Mouse (Mus musculus): ENCODE measurements at regions not wholly inside any gene's neighbourhood (a gene's known extent, or its start where the extent isn't known, plus 50 kb on each side); places are given as distances from the start of the nearest gene placed in this dataset.

- no peak for ATAC-seq (ENCODE audit: low FRiP score)
- H3K36me3 ChIP-seq: no peaks in the 10 kb centered on the region
- no peaks in the 10 kb centered on the region for H3K4me1 ChIP-seq
- no peak overlapping the region for H3K27ac ChIP-seq (replicated peaks)
- WGBS: 87% methylated on average over 5 of the region's 5 CpGs
- no peak overlapping the region for H3K4me3 ChIP-seq (replicated peaks)
- no peaks in the 10 kb centered on the region for H3K27me3 ChIP-seq (replicated peaks)
- H3K9ac ChIP-seq (replicated peaks): no peak overlapping the region
- H3K9me3 ChIP-seq (replicated peaks): no peaks in the 10 kb centered on the region
- H3K4me2 ChIP-seq: no peak overlapping the region
These were observed 157.8 kb upstream of the Dynlrb2 start for GRCm38 (mm10) chr8:116346990-116347389.

GRCm38 (mm10) chr8:116344590-116345222, 160.1 kb upstream of the Dynlrb2 start:
- ATAC-seq (ENCODE audit: low FRiP score): no peak
- H3K9me3 ChIP-seq (replicated peaks): no peaks in the 10 kb centered on the region
- WGBS: 84% methylated on average over 5 of the region's 5 CpGs
- H3K4me2 ChIP-seq: no peak overlapping the region
- no peaks in the 10 kb centered on the region for H3K4me1 ChIP-seq
- H3K9ac ChIP-seq (replicated peaks): no peak overlapping the region
- H3K36me3 ChIP-seq: no peaks in the 10 kb centered on the region
- no peak overlapping the region for H3K4me3 ChIP-seq (replicated peaks)
- H3K27me3 ChIP-seq (replicated peaks): no peaks in the 10 kb centered on the region
- H3K27ac ChIP-seq (replicated peaks): no peak overlapping the region

DNA sequence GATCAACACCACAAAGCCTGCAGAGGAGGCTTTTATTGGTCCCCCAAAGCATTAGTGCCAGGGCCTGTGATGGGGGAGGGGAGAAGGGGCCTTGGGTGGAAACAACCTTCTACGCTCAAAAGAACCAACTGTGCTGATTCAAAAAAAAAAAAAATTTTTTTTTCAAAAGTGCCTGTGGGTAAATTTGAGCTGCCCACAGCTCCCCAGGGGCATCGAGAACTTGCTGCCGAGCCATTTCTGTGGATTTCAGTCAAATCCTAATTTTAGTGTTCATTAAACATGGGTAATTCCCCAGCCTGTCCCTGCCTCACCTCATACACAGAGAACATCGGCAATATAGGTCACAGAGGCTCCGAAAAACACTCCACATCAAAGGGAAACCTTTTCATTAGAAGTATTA, 161.2 kb upstream of the Dynlrb2 start:
- no peak overlapping the region for H3K9ac ChIP-seq (replicated peaks)
- ATAC-seq (ENCODE audit: low FRiP score): no peak
- no peak overlapping the region for H3K27ac ChIP-seq (replicated peaks)
- 65% methylated on average over 5 of the region's 5 CpGs for WGBS
- no peaks in the 10 kb centered on the region for H3K36me3 ChIP-seq
- no peaks in the 10 kb centered on the region for H3K27me3 ChIP-seq (replicated peaks)
- H3K4me1 ChIP-seq: no peaks in the 10 kb centered on the region
- no peaks in the 10 kb centered on the region for H3K9me3 ChIP-seq (replicated peaks)
- H3K4me2 ChIP-seq: no peak overlapping the region
- no peak overlapping the region for H3K4me3 ChIP-seq (replicated peaks)

DNA sequence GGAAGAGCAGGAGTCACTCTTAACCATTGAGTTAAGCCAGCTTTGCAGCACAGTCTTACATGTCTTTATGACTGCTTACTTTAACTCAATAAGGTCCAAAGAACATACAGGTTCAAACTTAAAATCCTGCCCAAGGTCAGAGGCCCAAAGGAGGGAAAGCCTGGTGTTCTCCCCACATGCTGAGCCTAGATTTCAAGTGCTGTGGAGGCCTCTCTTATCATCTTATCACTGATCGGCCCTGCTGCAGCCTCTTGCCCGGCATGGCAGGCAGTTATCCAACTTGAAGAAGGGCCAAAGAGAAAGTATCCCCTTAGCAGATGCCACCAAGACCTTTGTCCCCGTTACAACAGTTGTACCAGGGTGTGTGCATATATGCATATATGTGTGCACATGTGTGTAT, 170.0 kb upstream of the Dynlrb2 start:
- Histone ChIP-seq H3K9me3 (replicated peaks) (no peaks in the 10 kb centered on the region), H3K27ac (replicated peaks) (no peak overlapping the region), H3K4me2 (no peak overlapping the region), H3K9ac (replicated peaks) (no peak overlapping the region), H3K36me3 (no peaks in the 10 kb centered on the region), H3K4me1 (no peaks in the 10 kb centered on the region), H3K4me3 (replicated peaks) (no peak overlapping the region), H3K27me3 (replicated peaks) (no peaks in the 10 kb centered on the region)
- no peak for ATAC-seq (ENCODE audit: low FRiP score)
- 87% methylated on average over 3 of the region's 3 CpGs for WGBS

DNA sequence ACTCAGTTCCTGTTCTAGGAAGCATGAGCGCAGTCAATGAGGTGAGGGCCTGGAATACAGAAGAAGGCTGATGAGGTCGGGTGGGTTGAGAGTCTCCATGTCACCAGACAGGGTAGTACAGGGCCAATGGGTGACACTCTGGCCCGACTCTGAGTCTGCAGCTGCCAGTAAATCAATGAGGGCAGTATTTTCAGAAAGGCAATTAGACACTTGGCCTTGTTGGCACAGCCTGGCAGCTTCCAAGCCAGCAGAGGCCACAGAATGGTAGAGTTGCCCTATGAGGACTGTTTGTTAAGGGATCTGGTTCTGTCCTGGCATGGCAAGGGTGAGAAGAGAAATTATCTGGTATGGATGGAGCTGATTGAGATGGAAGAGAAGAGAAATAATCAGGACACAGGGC, 170.7 kb upstream of the Dynlrb2 start:
- no peak for ATAC-seq (ENCODE audit: low FRiP score)
- H3K27me3 ChIP-seq (replicated peaks): no peaks in the 10 kb centered on the region
- no peak overlapping the region for H3K4me2 ChIP-seq
- no peaks in the 10 kb centered on the region for H3K4me1 ChIP-seq
- no peak overlapping the region for H3K9ac ChIP-seq (replicated peaks)
- H3K27ac ChIP-seq (replicated peaks): no peak overlapping the region
- 86% methylated on average over 3 of the region's 3 CpGs for WGBS
- H3K36me3 ChIP-seq: no peaks in the 10 kb centered on the region
- no peak overlapping the region for H3K4me3 ChIP-seq (replicated peaks)
- H3K9me3 ChIP-seq (replicated peaks): no peaks in the 10 kb centered on the region

GRCm38 (mm10) chr8:116320014-116320680, 184.6 kb upstream of the Dynlrb2 start:
- ATAC-seq (ENCODE audit: low FRiP score): no peak
- Histone ChIP-seq H3K27ac (replicated peaks) (no peak overlapping the region), H3K36me3 (no peaks in the 10 kb centered on the region), H3K4me3 (replicated peaks) (no peak overlapping the region), H3K9me3 (replicated peaks) (no peaks in the 10 kb centered on the region), H3K4me2 (no peak overlapping the region), H3K9ac (replicated peaks) (no peak overlapping the region), H3K4me1 (0 out of 2 replicates have a peak, but pooled peaks cover 4% of the 10 kb centered on the region), H3K27me3 (replicated peaks) (0 out of 2 replicates have a peak, but pooled peaks cover 2% of the 10 kb centered on the region)
- WGBS: 67% methylated on average over 13 of the region's 13 CpGs

DNA sequence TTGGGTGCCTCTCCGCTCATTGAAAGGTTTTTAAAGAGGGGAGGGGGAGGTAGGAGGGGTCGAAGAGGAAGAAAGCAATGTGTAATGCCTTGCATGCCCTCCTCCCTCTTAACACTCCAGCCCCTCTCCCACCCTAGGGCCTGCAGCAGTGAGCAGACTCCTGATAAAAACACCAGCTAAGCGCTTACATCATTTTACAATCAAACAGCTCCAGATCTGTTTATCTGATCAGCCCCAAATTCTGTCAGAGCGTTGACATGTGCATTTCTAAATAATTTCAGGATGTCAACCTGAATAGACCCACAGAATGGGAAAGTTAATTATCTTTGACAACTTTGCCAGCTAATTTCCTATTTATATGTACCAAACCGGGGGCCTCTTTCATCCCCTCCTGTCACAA, 189.4 kb upstream of the Dynlrb2 start:
- H3K9me3 ChIP-seq (replicated peaks): no peaks in the 10 kb centered on the region
- H3K36me3 ChIP-seq: no peaks in the 10 kb centered on the region
- 0 out of 2 replicates have a peak, but pooled peaks cover 6% of the 10 kb centered on the region for H3K4me1 ChIP-seq
- 51% methylated on average over 5 of the region's 5 CpGs for WGBS
- 0 out of 2 replicates have a peak, but pooled peaks cover 5% of the 10 kb centered on the region for H3K27me3 ChIP-seq (replicated peaks)
- H3K27ac ChIP-seq (replicated peaks): no peak overlapping the region
- no peak overlapping the region for H3K9ac ChIP-seq (replicated peaks)
- ATAC-seq (ENCODE audit: low FRiP score): no peak
- H3K4me3 ChIP-seq (replicated peaks): no peak overlapping the region
- H3K4me2 ChIP-seq: no peak overlapping the region

DNA sequence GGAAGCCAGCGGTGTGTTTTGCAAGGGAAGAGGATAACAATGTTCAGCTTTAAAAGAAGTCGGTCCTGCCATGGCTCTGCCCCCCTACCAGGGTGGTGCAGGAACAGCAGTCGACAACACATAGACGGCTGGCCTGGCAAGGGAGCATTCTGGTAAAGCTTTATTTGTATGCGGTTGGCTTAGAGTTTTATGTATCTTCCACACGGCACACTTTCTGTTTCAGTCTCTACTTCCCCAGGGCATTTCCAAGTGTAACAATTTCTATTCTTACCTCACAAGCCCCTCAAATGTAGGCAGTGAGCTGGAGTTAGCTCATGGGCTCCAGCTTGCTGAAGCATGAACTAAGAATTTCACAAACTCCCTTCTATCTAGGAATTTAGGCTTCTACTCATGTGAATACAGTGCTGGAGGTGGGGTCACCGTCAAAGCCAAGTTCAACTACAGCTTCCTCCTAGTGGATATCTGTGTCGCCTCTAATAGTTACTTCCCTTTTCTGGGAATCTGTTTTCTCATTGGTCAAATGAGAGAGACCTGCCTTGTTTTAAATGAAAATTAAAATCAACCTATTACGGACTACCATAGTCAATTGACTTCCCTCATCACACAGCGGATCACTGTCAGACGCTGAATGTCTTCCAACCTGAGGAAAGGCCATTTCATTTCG, 190.2 kb upstream of the Dynlrb2 start:
- 0 out of 2 replicates have a peak, but pooled peaks cover 5% of the 10 kb centered on the region for H3K27me3 ChIP-seq (replicated peaks)
- no peak for ATAC-seq (ENCODE audit: low FRiP score)
- H3K27ac ChIP-seq (replicated peaks): no peak overlapping the region
- no peak overlapping the region for H3K4me3 ChIP-seq (replicated peaks)
- H3K4me1 ChIP-seq: 0 out of 2 replicates have a peak, but pooled peaks cover 6% of the 10 kb centered on the region
- WGBS: 83% methylated on average over 12 of the region's 12 CpGs
- no peak overlapping the region for H3K4me2 ChIP-seq
- H3K9me3 ChIP-seq (replicated peaks): no peaks in the 10 kb centered on the region
- H3K36me3 ChIP-seq: no peaks in the 10 kb centered on the region
- no peak overlapping the region for H3K9ac ChIP-seq (replicated peaks)

DNA sequence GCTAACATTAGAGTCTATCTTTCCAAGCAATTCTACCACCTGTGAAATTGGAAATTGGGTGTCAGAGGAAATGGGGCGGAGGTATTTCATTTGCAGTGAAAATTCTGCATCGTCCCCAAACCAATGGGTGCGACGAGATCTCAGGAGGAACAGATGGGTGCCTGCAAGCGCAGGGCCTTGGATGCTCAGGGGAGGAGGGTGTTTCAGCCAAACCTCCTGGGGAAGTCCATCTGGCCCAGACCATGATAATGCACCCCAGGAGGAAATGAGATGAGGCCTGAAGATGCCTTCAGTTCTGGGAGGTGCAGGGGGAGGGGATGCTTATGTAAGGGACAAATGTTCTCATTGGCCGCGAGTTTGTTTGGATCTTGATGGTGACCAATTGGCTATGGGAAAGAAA, 205.9 kb upstream of the Dynlrb2 start:
- no peak for ATAC-seq (ENCODE audit: low FRiP score)
- H3K4me1 ChIP-seq: no peaks in the 10 kb centered on the region
- H3K27ac ChIP-seq (replicated peaks): no peak overlapping the region
- WGBS: 92% methylated on average over 7 of the region's 7 CpGs
- H3K4me3 ChIP-seq (replicated peaks): no peak overlapping the region
- H3K4me2 ChIP-seq: no peak overlapping the region
- no peaks in the 10 kb centered on the region for H3K36me3 ChIP-seq
- no peaks in the 10 kb centered on the region for H3K27me3 ChIP-seq (replicated peaks)
- H3K9ac ChIP-seq (replicated peaks): no peak overlapping the region
- H3K9me3 ChIP-seq (replicated peaks): no peaks in the 10 kb centered on the region

DNA sequence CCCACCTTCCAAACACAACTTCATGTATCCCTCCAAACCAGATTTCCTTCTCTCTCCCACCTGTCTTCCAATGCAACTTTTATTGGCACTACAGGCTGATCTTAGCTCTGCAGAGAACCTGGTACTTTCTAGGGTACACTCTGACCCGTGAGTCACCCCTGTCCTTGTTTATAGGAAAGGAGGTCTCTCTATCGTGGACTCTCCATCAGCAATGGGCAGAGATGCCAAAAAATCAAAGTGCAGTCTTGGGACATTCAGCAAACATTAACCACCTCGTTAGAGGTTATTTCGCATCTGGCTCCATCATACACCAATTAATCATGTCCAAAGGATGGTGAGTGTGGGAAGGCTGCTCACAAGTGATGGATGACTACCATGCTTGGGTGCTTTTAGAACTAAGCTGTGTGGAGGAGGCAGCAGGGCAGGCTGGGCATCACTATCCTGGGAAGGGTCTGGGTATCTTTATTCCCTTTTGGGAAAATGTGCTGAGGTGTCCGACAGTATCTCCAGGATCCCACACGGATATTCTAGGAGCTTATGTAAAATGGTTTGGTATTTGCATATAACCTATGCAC, 214.0 kb upstream of the Dynlrb2 start:
- no peaks in the 10 kb centered on the region for H3K4me1 ChIP-seq
- no peaks in the 10 kb centered on the region for H3K36me3 ChIP-seq
- no peaks in the 10 kb centered on the region for H3K9me3 ChIP-seq (replicated peaks)
- 83% methylated on average over 6 of the region's 6 CpGs for WGBS
- H3K4me2 ChIP-seq: no peak overlapping the region
- no peak overlapping the region for H3K9ac ChIP-seq (replicated peaks)
- H3K27me3 ChIP-seq (replicated peaks): no peaks in the 10 kb centered on the region
- no peak for ATAC-seq (ENCODE audit: low FRiP score)
- H3K27ac ChIP-seq (replicated peaks): no peak overlapping the region
- no peak overlapping the region for H3K4me3 ChIP-seq (replicated peaks)

DNA sequence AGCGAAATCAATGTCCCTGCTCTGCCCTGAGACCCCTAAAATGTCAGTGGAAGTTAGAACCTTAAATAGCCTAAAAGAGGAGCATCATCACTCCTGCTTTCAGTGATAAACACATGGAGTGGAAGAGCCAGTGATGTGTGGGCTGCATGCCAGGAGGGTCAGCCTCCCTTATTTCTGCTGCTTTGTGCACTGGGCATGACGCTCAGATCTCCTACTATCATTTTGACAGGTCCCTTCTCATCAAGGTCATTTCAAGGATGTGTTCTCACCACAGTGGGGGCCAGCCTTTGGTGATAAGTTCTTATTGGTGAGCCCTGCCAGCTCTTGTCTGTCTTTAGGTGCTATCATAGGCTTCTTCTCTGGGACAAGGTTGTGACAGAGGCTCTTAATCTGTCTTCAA, 215.5 kb upstream of the Dynlrb2 start:
- Histone ChIP-seq H3K9ac (replicated peaks) (no peak overlapping the region), H3K36me3 (no peaks in the 10 kb centered on the region), H3K9me3 (replicated peaks) (no peaks in the 10 kb centered on the region), H3K4me3 (replicated peaks) (no peak overlapping the region), H3K4me1 (no peaks in the 10 kb centered on the region), H3K27me3 (replicated peaks) (no peaks in the 10 kb centered on the region), H3K4me2 (no peak overlapping the region), H3K27ac (replicated peaks) (no peak overlapping the region)
- WGBS: 89% methylated on average over 2 of the region's 2 CpGs
- ATAC-seq (ENCODE audit: low FRiP score): no peak

GRCm38 (mm10) chr8:116283990-116284389, 220.8 kb upstream of the Dynlrb2 start:
- Histone ChIP-seq H3K4me3 (replicated peaks) (no peak overlapping the region), H3K36me3 (no peaks in the 10 kb centered on the region), H3K9me3 (replicated peaks) (no peaks in the 10 kb centered on the region), H3K4me2 (no peak overlapping the region), H3K9ac (replicated peaks) (no peak overlapping the region), H3K27me3 (replicated peaks) (no peaks in the 10 kb centered on the region), H3K27ac (replicated peaks) (no peak overlapping the region), H3K4me1 (no peaks in the 10 kb centered on the region)
- 64% methylated on average over 2 of the region's 3 CpGs for WGBS
- no peak for ATAC-seq (ENCODE audit: low FRiP score)

Measured in neural tube, embryonic 15.5 days (tissue).